Mouse (Mus musculus): ENCODE measurements around the gene Shb. TPM values are rescaled to one million over a fixed set of nuclear protein-coding genes. Genes with fewer than 3 reads are reported as not detected.
"Not testable (repeated sequence)": the region's sequence is repeated elsewhere in the genome, so short reads cannot be mapped to it uniquely, and the experiment has no call there.

Shb gene
- total RNA-seq, 2 experiments from 2014 or later: 13.1 to 18.7 TPM

GRCm38 (mm10) chr4:45416314-45416713 is 116.0 kb downstream of the Shb start:
- DNase-seq (ENCODE audit: extremely low spot score in 1 of 2, low spot score in 2 of 2): no peak
- intact Hi-C loops (cut with DNase I): loop anchor here (5.0 kb wide), 1 partner anchor 431 kb away; the partner anchor contains the start of gene Stra6l

DNA sequence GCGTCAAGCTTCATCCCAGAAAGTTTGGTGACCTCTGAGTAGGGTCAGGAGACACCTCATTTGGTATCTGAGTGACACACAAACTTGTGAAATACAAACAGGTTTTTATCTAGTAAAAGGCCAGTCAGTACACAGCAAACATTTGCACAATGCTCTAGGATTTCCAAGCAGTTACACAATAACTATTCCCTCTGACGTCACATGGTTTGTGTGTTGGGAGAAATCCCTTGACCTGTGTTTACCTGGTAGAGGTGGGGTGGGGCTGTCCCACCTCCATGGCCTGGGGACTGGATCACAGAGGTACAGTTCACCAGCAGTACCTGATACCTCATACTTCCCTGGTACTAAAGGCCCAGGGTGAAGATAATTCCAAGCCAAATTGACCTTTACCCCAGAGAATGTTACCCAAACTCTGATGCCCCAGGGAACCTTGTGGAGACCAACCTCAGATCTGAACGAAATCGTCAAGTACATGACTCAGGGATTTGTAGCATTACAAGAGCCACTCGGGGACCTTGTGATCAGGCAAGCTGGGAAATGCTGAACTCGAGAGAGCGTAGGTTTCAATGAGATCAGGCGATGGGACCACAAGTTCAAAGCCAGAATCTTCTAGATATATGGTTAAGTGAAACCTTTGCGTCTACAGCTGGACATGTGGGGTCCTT is 118.5 kb downstream of the Shb start:
- no peak for DNase-seq (ENCODE audit: extremely low spot score in 1 of 2, low spot score in 2 of 2)
- intact Hi-C loops (cut with DNase I): no loop called here

GRCm38 (mm10) chr4:45412433-45413192 is 119.7 kb downstream of the Shb start:
- intact Hi-C loops (cut with DNase I): no loop called here
- DNase-seq (ENCODE audit: extremely low spot score in 1 of 2, low spot score in 2 of 2): no peak

DNA sequence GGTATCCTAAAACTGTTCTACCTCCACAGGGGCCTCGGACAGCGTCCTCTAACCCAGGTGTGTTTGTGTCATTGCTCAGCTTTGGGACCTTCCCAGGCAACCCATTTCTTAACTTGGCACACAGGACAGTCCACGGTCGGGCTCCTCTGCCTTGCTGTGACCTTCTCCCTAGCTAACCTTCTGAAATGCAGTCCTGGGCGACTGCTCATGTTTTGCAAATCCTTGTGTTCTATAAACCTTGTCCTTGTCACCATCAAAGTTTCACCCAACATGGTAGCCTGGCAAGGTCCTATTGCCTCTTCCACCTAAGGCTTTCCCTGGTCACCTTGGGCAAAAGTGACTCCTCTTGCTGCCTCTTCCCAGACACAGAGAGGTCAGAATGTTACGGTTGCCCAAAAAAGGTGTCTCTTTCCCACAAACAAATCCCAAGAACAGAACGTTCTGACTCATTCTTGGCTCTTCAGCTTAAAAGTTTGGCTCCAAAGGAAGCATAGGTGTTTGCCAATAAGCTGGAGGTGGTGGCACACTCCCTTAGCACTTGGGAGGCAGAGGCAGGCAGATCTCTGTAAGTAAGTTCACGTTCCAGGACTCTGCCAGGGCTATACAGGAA is 121.0 kb downstream of the Shb start:
- intact Hi-C loops (cut with DNase I): no loop called here
- DNase-seq (ENCODE audit: extremely low spot score in 1 of 2, low spot score in 2 of 2): no peak

GRCm38 (mm10) chr4:45409270-45409669 is 123.0 kb downstream of the Shb start:
- peak in 1 of 2 experiments; percentile 82 for DNase-seq (ENCODE audit: extremely low spot score in 1 of 2, low spot score in 2 of 2)
- intact Hi-C loops (cut with DNase I): no loop called here

DNA sequence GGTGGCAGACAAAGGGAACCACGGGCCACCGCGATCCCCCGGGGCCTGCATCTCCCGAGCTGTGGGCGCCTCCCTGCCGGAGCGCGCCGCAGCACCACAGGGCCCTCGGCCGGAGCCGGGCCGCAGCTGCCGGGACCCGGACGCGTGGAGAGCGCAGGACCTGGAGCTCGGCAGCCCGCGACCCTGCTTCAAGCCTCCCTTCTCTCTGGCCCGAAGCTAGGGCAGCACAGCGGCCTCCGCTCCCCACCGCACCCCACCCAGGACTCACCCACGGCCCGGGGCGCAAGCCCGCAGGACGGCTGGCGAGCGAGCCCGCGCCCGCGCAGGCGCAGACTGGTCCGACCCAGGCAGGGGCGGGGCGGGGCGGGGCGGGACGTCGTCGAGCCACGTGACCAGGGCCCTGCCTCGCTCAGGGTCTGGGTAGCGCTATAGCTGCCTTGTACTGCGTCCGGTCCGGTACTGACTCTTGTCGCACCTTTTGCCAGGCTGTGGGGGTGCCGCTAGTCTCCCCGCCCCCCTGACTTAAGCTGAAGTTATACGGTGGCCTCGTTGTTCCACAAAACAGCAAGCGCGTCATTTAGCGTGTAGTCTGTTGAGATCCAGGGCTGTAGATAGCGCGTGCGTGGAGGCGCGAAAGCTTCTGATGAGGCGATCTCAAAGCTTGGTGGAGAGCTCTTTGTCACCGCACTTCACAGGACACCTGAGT is 123.7 kb downstream of the Shb start, which contains the start of gene Slc25a51:
Gene Slc25a51, minus strand, starts transcription at position 340 of the 706 bp plus-strand sequence.
- intact Hi-C loops (cut with DNase I): no loop called here
- DNase-seq (ENCODE audit: extremely low spot score in 1 of 2, low spot score in 2 of 2): peak; percentile 82 to 89

GRCm38 (mm10) chr4:45407703-45408334 is 124.5 kb downstream of the Shb start:
- DNase-seq (ENCODE audit: extremely low spot score in 1 of 2, low spot score in 2 of 2): no peak
- intact Hi-C loops (cut with DNase I): no loop called here

DNA sequence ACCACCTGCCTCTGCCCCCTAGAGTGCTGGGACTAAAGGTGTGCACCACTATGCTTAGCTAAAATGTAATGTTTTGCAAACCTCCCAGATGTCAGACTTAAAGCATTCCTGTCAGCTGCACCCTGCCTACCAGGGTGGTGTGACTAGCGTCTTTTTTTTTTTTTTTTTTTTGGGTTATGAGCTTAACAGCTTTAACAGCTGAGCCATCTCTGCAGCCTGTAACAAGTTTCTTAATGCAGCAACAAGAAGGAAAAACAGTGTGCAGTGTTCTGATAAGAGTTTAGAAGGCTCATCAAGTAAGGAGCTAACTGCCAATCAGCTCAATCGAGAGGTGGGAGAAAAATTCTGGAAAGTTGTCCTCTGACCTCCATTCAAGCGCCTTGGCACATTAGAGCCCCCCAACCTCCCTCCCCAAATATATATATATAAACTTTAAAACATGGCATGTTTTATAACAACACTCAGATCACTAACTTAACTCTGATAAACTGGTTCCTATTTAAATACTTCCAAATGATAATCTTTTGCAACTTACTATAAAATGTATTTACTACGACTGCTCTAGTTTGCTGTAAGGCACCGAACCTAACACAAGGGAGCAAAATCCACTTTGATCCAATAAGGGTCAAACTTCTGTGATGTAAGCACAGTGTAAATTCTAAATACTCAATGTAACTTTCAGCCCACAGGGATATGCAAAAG is 125.1 kb downstream of the Shb start:
- intact Hi-C loops (cut with DNase I): no loop called here
- DNase-seq (ENCODE audit: extremely low spot score in 1 of 2, low spot score in 2 of 2): no peak

DNA sequence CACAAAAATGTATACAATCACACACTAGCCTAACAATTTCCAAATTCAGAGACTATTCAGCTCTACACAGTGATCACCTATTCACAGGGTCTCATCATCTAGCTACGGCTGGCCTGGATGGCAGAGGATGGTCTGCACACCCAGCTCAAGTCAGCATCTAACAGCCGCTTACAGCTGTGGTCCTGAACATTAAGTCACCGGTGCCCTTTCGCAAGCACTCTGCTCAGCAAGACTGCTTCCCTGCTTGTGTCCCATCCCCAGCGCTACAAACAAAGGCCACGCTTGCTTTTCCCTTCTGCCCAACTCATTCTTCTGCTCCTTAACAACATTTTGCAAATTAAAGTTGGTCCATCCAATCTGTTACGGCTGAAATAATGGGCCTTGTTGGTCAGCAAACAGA is 125.9 kb downstream of the Shb start:
- no peak for DNase-seq (ENCODE audit: extremely low spot score in 1 of 2, low spot score in 2 of 2)
- intact Hi-C loops (cut with DNase I): no loop called here

DNA sequence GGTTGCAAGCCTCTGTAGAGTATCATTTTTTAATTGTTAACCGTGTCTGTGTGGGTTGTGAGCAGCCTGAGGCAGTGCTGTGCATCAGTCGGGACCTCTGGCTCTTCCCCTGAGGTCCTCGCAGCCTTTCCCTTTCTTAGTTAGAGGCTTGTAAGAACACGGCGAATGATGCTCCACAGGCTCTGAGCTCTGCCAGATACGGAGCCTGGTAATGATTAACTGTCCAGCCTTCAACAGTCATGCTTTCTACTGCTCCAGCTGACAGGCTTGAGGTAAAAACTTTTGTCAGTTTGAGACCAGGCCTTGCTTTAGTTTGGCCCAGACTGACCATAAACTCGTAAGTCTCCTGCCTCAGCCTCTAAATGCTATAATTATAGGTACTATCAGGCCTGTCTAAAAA is 127.0 kb downstream of the Shb start:
- intact Hi-C loops (cut with DNase I): no loop called here

GRCm38 (mm10) chr4:45404086-45404485 is 128.2 kb downstream of the Shb start:
- intact Hi-C loops (cut with DNase I): no loop called here
- DNase-seq (ENCODE audit: extremely low spot score in 1 of 2, low spot score in 2 of 2): no peak

More for the DNA sequence above, 127.0 kb downstream of the Shb start:
- no peak for DNase-seq (ENCODE audit: extremely low spot score in 1 of 2, low spot score in 2 of 2)

DNA sequence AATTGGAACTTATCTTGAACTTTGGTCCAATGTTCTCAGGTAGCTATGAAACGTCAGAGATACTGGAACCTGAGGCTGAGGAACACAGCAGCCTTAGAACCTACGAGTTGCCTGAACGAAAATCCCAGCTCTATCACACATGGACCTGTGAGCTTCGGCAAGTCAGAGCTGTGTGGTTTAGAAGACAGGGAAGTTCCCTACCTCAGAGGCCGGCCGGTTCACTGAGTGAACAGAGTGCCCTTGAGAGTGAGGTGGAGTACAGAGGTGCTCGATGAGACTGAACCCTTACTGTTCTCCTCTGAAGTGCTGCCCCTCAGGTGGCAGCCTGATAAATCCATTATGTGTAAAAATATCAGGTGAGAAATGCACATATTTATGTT is 128.8 kb downstream of the Shb start:
- intact Hi-C loops (cut with DNase I): no loop called here
- DNase-seq (ENCODE audit: extremely low spot score in 1 of 2, low spot score in 2 of 2): no peak

- intact Hi-C loops (cut with DNase I): no loop called here
- DNase-seq (ENCODE audit: extremely low spot score in 1 of 2, low spot score in 2 of 2): no peak
Measured at GRCm38 (mm10) chr4:45402878-45403498, 129.3 kb downstream of the Shb start.

DNA sequence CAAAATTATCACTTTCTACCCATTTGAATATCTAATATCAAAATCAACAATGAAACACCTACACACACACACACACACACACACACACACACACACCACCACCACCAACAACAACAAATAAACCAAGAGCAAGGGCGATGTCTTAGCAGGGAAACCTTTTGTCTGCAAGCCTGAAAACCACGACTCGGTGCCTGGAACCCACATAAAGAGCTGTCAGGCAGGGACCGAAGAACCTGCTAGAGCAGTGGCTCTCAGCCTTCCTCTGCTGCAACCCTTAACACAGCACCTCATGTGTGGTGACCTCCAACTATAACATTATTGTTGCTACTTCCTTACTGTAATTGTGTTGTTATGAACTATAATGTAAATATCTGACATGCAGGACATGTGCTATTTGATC is 130.0 kb downstream of the Shb start:
- no peak for DNase-seq (ENCODE audit: extremely low spot score in 1 of 2, low spot score in 2 of 2)
- intact Hi-C loops (cut with DNase I): no loop called here

GRCm38 (mm10) chr4:45399421-45400210 is 132.7 kb downstream of the Shb start:
- intact Hi-C loops (cut with DNase I): no loop called here
- DNase-seq (ENCODE audit: extremely low spot score in 1 of 2, low spot score in 2 of 2): no peak

- intact Hi-C loops (cut with DNase I); DNase-seq (ENCODE audit: extremely low spot score in 1 of 2, low spot score in 2 of 2): not testable (repeated sequence)
Measured at GRCm38 (mm10) chr4:45398315-45398714, 134.0 kb downstream of the Shb start.

GRCm38 (mm10) chr4:45396211-45396610 is 136.1 kb downstream of the Shb start:
- DNase-seq (ENCODE audit: extremely low spot score in 1 of 2, low spot score in 2 of 2); intact Hi-C loops (cut with DNase I): not testable (repeated sequence)
